Comparison of ENCODE assay signal across 9 mouse cellular contexts in genomic region chr1:69108159-69108925, GRCm38 (mm10). TPM values are rescaled to one million over a fixed set of nuclear protein-coding genes. Genes with fewer than 3 reads are reported as not detected.
DNase-seq lines count a peak whose midpoint lies in the region; ATAC-seq lines count a peak whose summit lies in the region.
"Had no signal": no experiment of that assay in that cellular context is flagged by ENCODE, and none has a peak within 500 bp of the region (broad histone marks: within the 10 kb centered on the region; RNA-seq: fewer than 3 reads in every experiment).

No protein-coding gene starts in this region.

- H3K4me1 ChIP-seq in liver, embryonic 15.5 days (replicated peaks) = 0 out of 2 replicates have a peak, but pooled peaks cover 6% of the 10 kb centered on the region
- H3K4me1 ChIP-seq in neural tube, embryonic 13.5 days (replicated peaks) = peaks cover 29% of the 10 kb centered on the region

- no peak for ATAC-seq in liver, embryonic 15.5 days (ENCODE audit: insufficient read depth)
- peak; percentile 77 for ATAC-seq in neural tube, embryonic 13.5 days (ENCODE audit: low read depth)

- WGBS in liver, embryonic 15.5 days (ENCODE audit: insufficient replicate concordance) = 5% methylated on average over 20 of the region's 20 CpGs
- 3% methylated on average over 20 of the region's 20 CpGs for WGBS in neural tube, embryonic 13.5 days

- H3K4me3 ChIP-seq in liver, embryonic 15.5 days (replicated peaks) = peak overlapping the region; percentile 46
- peak overlapping the region; percentile 84 for H3K4me3 ChIP-seq in neural tube, embryonic 13.5 days

- H3K9ac ChIP-seq in liver, embryonic 15.5 days = no peak overlapping the region
- peak overlapping the region; percentile 84 for H3K9ac ChIP-seq in neural tube, embryonic 13.5 days

- H3K36me3 ChIP-seq in liver, embryonic 15.5 days (replicated peaks) = no peaks in the 10 kb centered on the region
- H3K36me3 ChIP-seq in neural tube, embryonic 13.5 days = no peaks in the 10 kb centered on the region
- H3K36me3 ChIP-seq: G1E had no signal

- H3K27ac ChIP-seq in liver, embryonic 15.5 days (replicated peaks) = no peak overlapping the region
- peak overlapping the region; percentile 81 for H3K27ac ChIP-seq in neural tube, embryonic 13.5 days (replicated peaks)

- peak; percentile 4 for DNase-seq in ovary, postnatal 14 days (ENCODE audit: low spot score)
- no peak for DNase-seq in ovary, postnatal 10 days (ENCODE audit: low spot score)
- peak; percentile 72 for DNase-seq in embryo, embryonic 9.5 days (ENCODE audit: extremely low spot score)
- peak; percentile 69 to 71 for DNase-seq in heart, postnatal 10 days
- peak; percentile 83 to 84 for DNase-seq in kidney, postnatal 25 days
- no peak for DNase-seq in MN1 (ENCODE audit: low spot score)

- intact Hi-C loops in heart, postnatal 10 days (cut with DNase I) = loop anchor here (5.0 to 10.0 kb wide), 3 partner anchors 136 to 604 kb away; no protein-coding TSS in a partner anchor

- H3K4me2 ChIP-seq in liver, embryonic 15.5 days = peak overlapping the region; percentile 72
- peak overlapping the region; percentile 91 for H3K4me2 ChIP-seq in neural tube, embryonic 13.5 days

- no peaks in the 10 kb centered on the region for H3K9me3 ChIP-seq in liver, embryonic 15.5 days (replicated peaks)
- H3K9me3 ChIP-seq in neural tube, embryonic 13.5 days = no peaks in the 10 kb centered on the region
- H3K9me3 ChIP-seq: G1E had no signal

- peaks cover 55% of the 10 kb centered on the region for H3K27me3 ChIP-seq in liver, embryonic 15.5 days
- H3K27me3 ChIP-seq in neural tube, embryonic 13.5 days = peaks cover 8% of the 10 kb centered on the region; the same call in 1 of the 2 replicates

RNA-seq across cellular contexts. Expression of gene Erbb4, which starts 0.5 kb away (rescaled TPM):
- total RNA-seq in heart, postnatal 10 days (2021) = 10 to 100 TPM; 18.6 to 22.4 TPM
- 0.01 and 0.08 TPM in 2 replicates for polyA plus RNA-seq in liver, embryonic 15.5 days (2015; fragmentation: Nextera tagmentation; extraction: Ambion mirVana)
- polyA plus RNA-seq in neural tube, embryonic 13.5 days (2015; fragmentation: Nextera tagmentation; extraction: Ambion mirVana) = 13.6 and 14.4 TPM in 2 replicates
- polyA plus RNA-seq: G1E had no signal

Comparison
In these comparisons a context has a peak if more than half of its experiments do, and no peak if none do; other contexts are left out.
1. DNase-seq: peak in ovary, postnatal 14 days (single experiment), embryo, embryonic 9.5 days (single experiment), heart, postnatal 10 days (2 of 2) and kidney, postnatal 25 days (2 of 2); none in ovary, postnatal 10 days (single experiment) and MN1 (single experiment).
2. RNA of gene Erbb4, which starts 0.5 kb away (polyA plus RNA-seq): 13.6 to 14.4 TPM in neural tube, embryonic 13.5 days; 0.01 to 0.08 TPM in liver, embryonic 15.5 days; every median in the first group is over 10 times any median in the second.